Mouse (Mus musculus) left cerebral cortex, postnatal 25 days (tissue): Measurements from ENCODE around the gene Depdc5. TPM values are rescaled to one million over a fixed set of nuclear protein-coding genes. Genes with fewer than 3 reads are reported as not detected.

Experiments used
- total RNA-seq, 2 experiments: library from RNA; stranded (reverse); gene quantifications; 2 replicates each; pipeline ENCODE4 v1.2.3; 2021

The Depdc5 gene
- total RNA-seq, 2 experiments from 2014 or later = 62.2 to 68.6 TPM

Other genes with a start within 250 kb of the Depdc5 start
- 10 to 100 TPM; 55.0 to 60.5 TPM for gene Pisd, start 78.1 kb upstream of the Depdc5 start, total RNA-seq
- not detected for gene Gm20671, start 36.6 kb upstream of the Depdc5 start, total RNA-seq
- gene Prr14l, start 9.4 kb upstream of the Depdc5 start, total RNA-seq = 10 to 100 TPM; 41.2 to 43.0 TPM
- 1,000 to 10,000 TPM; 1,163 to 1,279 TPM for gene Ywhah, start 155.1 kb downstream of the Depdc5 start, total RNA-seq
- under 1 TPM in 1 of 2 experiments, not detected in 1; 0.07 TPM for gene Slc5a1, start 240.5 kb downstream of the Depdc5 start, total RNA-seq